Mouse (Mus musculus) lung, postnatal 0 days (tissue): ENCODE measurements around the gene Gm21976. TPM values are rescaled to one million over a fixed set of nuclear protein-coding genes. Genes with fewer than 3 reads are reported as not detected.
A peak's percentile ranks its signal among the peaks of the same experiment; 100 is the strongest.

Experiments used
- ATAC-seq: fragments of 200-750 bp; cut with Nextera tagmentation; 2 replicates; pipeline ENCODE4 v1.8.0; 2017; ENCODE audit warnings: moderate library complexity
- DNase-seq: peaks from one replicate; pipeline ENCODE4 v3.0.0-alpha.2; 2016; ENCODE audit warnings: low spot score
- H3K27ac ChIP-seq: fragments of 300-500 bp; sonication (generic); 2 replicates; pipeline ENCODE4 v1.5.1; 2014; ENCODE audit warnings: antibody characterized with exemption, mild to moderate bottlenecking, low read length, mixed read lengths
- H3K27me3 ChIP-seq: fragments of 300-500 bp; sonication (generic); replicated peaks from 2 replicates; pipeline ENCODE4 v1.6.1; 2014; ENCODE audit warnings: low read length, mixed read lengths; ENCODE audit not compliant: insufficient read depth
- H3K36me3 ChIP-seq: fragments of 300-500 bp; sonication (generic); 2 replicates; pipeline ENCODE4 v1.6.1; 2014; ENCODE audit warnings: low read length, mixed read lengths; ENCODE audit not compliant: insufficient read depth
- H3K4me1 ChIP-seq: fragments of 300-500 bp; sonication (generic); 2 replicates; pipeline ENCODE4 v1.6.1; 2014; ENCODE audit warnings: antibody characterized with exemption, low read depth, low read length, mixed read lengths; ENCODE audit not compliant: insufficient read depth
- H3K4me2 ChIP-seq: fragments of 300-500 bp; sonication (generic); replicated peaks from 2 replicates; pipeline ENCODE4 v1.6.1; 2014; ENCODE audit warnings: low read depth, mild to moderate bottlenecking, low read length, moderate library complexity, mixed read lengths
- H3K4me3 ChIP-seq: fragments of 300-500 bp; sonication (generic); 2 replicates; pipeline ENCODE4 v1.5.1; 2014; ENCODE audit warnings: low read depth, low read length
- H3K9ac ChIP-seq: fragments of 300-500 bp; sonication (generic); replicated peaks from 2 replicates; pipeline ENCODE4 v1.6.1; 2014; ENCODE audit warnings: low read depth, mild to moderate bottlenecking
- H3K9me3 ChIP-seq: fragments of 300-500 bp; sonication (generic); 2 replicates; pipeline ENCODE4 v1.6.1; 2016; ENCODE audit warnings: low read length, mixed read lengths
- CTCF ChIP-seq: IDR thresholded peaks from 2 replicates; pipeline ENCODE4 v1.5.1; 2016; ENCODE audit warnings: antibody characterized with exemption, mild to moderate bottlenecking
- EP300 ChIP-seq: IDR thresholded peaks from 2 replicates; pipeline ENCODE4 v1.6.1; 2016; ENCODE audit warnings: antibody characterized with exemption, mild to moderate bottlenecking, control low read depth
- WGBS: fragments of 180-500 bp; shearing (Covaris S2); extraction: QIAGEN DNeasy Blood & Tissue Kit; methylation state at CpG from one replicate; pipeline ENCODE4 v1.1.7; 2014; 5-methylcytosine and 5-hydroxymethylcytosine counted together
- polyA plus RNA-seq: library from polyadenylated mRNA; unstranded; fragments of >200 nt; fragmentation: Nextera tagmentation; extraction: Ambion mirVana; gene quantifications from 2 replicates; pipeline ENCODE4 v1.2.1, GENCODE M21; 2015

The Gm21976 gene
- polyA plus RNA-seq, 1 experiment from 2014 or later: not detected

GRCm38 (mm10) chr13:98316140-98316479, 36.4 kb downstream of the Gm21976 start:
- WGBS: under 1% methylated on average over 16 of the region's 17 CpGs
- peaks cover 18% of the 10 kb centered on the region for H3K36me3 ChIP-seq
- no peak for TF ChIP-seq EP300
- no peak for TF ChIP-seq CTCF

GRCm38 (mm10) chr13:98316480-98317245, 37.0 kb downstream of the Gm21976 start, which contains the start of gene Btf3:
Btf3 (minus strand) TSS chr13:98317006.
- Histone ChIP-seq H3K4me1 (peaks cover 7% of the 10 kb centered on the region; the same call in 1 of the 2 replicates), H3K27me3 (no peaks in the 10 kb centered on the region), H3K9ac (peak within 1 kb of the TSS; percentile 94), H3K36me3 (peaks cover 12% of the 10 kb centered on the region), H3K4me3 (peak within 1 kb of the TSS; percentile 94), H3K9me3 (no peaks in the 10 kb centered on the region), H3K27ac (peak within 1 kb of the TSS; percentile 98), H3K4me2 (peak within 1 kb of the TSS; percentile 69)
- no peak for TF ChIP-seq EP300
- TF ChIP-seq CTCF: no peak; the same call in 1 of the 2 replicates
- peak; percentile 92 for ATAC-seq
- DNase-seq: peak; percentile 97
- under 1% methylated on average over 73 of the region's 90 CpGs for WGBS

More at GRCm38 (mm10) chr13:98316140-98316479, 36.4 kb downstream of the Gm21976 start:
- Histone ChIP-seq H3K4me3 (peak overlapping the region; percentile 94), H3K4me1 (peaks cover 7% of the 10 kb centered on the region; the same call in 1 of the 2 replicates), H3K9me3 (no peaks in the 10 kb centered on the region), H3K27me3 (no peaks in the 10 kb centered on the region), H3K27ac (peak overlapping the region; percentile 98), H3K4me2 (peak overlapping the region; percentile 69), H3K9ac (peak overlapping the region; percentile 94)
- peak; percentile 60 for DNase-seq
- no peak for ATAC-seq

- H3K36me3 ChIP-seq: peaks cover 7% of the 10 kb centered on the region
- peaks cover 7% of the 10 kb centered on the region; the same call in 1 of the 2 replicates for H3K4me1 ChIP-seq
- TF ChIP-seq CTCF (peak; percentile 49; the same call in 1 of the 2 replicates), EP300 (no peak)
- DNase-seq (peak; percentile 68), ATAC-seq (no peak)
- 2% methylated on average over 16 of the region's 16 CpGs for WGBS
- H3K27ac ChIP-seq: peak overlapping the region; percentile 98
- peak overlapping the region; percentile 94 for H3K9ac ChIP-seq
- H3K9me3 ChIP-seq: no peaks in the 10 kb centered on the region
- peak overlapping the region; percentile 69 for H3K4me2 ChIP-seq
- H3K27me3 ChIP-seq: no peaks in the 10 kb centered on the region
- peak overlapping the region; percentile 94 for H3K4me3 ChIP-seq
Measured at GRCm38 (mm10) chr13:98317246-98317677, 37.6 kb downstream of the Gm21976 start.

- TF ChIP-seq EP300: no peak
- no peak for TF ChIP-seq CTCF
- Histone ChIP-seq H3K27me3 (no peaks in the 10 kb centered on the region), H3K4me3 (no peak overlapping the region), H3K4me2 (no peak overlapping the region), H3K4me1 (peaks cover 7% of the 10 kb centered on the region; the same call in 1 of the 2 replicates), H3K9me3 (no peaks in the 10 kb centered on the region), H3K9ac (no peak overlapping the region), H3K36me3 (0 out of 2 replicates have a peak, but pooled peaks cover 2% of the 10 kb centered on the region), H3K27ac (no peak overlapping the region)
- 80% methylated on average over 6 of the region's 6 CpGs for WGBS
- ATAC-seq (no peak), DNase-seq (peak; percentile 30)
Measured at GRCm38 (mm10) chr13:98317911-98318310, 38.2 kb downstream of the Gm21976 start.

GRCm38 (mm10) chr13:98325034-98325433, 45.3 kb downstream of the Gm21976 start:
- H3K4me1 ChIP-seq: no peaks in the 10 kb centered on the region
- 73% methylated on average over 11 of the region's 11 CpGs for WGBS
- H3K27me3 ChIP-seq: no peaks in the 10 kb centered on the region
- DNase-seq: no peak
- H3K9ac ChIP-seq: no peak overlapping the region
- no peak for TF ChIP-seq CTCF
- H3K4me3 ChIP-seq: no peak overlapping the region
- ATAC-seq: no peak
- no peak overlapping the region for H3K4me2 ChIP-seq
- no peaks in the 10 kb centered on the region for H3K36me3 ChIP-seq
- H3K9me3 ChIP-seq: no peaks in the 10 kb centered on the region
- H3K27ac ChIP-seq: no peak overlapping the region

- TF ChIP-seq CTCF (peak; percentile 73), EP300 (no peak)
- 50% methylated on average over 2 of the region's 2 CpGs for WGBS
- no peak for ATAC-seq
Measured at GRCm38 (mm10) chr13:98332106-98332505, 52.4 kb downstream of the Gm21976 start.

More at GRCm38 (mm10) chr13:98332106-98332505, 52.4 kb downstream of the Gm21976 start:
- no peak overlapping the region for H3K27ac ChIP-seq
- no peak overlapping the region for H3K9ac ChIP-seq
- no peak overlapping the region for H3K4me3 ChIP-seq
- H3K36me3 ChIP-seq: no peaks in the 10 kb centered on the region
- no peaks in the 10 kb centered on the region for H3K27me3 ChIP-seq
- no peak overlapping the region for H3K4me2 ChIP-seq
- no peaks in the 10 kb centered on the region for H3K4me1 ChIP-seq
- no peaks in the 10 kb centered on the region for H3K9me3 ChIP-seq
- DNase-seq: peak; percentile 43
